Mouse (Mus musculus) heart, embryonic 11.5 days (tissue): ENCODE data around the gene Alpi. TPM values are rescaled to one million over a fixed set of nuclear protein-coding genes. Genes with fewer than 3 reads are reported as not detected.

Experiments used
- ATAC-seq: fragments of 200-750 bp; cut with Nextera tagmentation; replicated peaks from 2 replicates; pipeline ENCODE4 v1.8.0; 2017; ENCODE audit warnings: moderate library complexity; ENCODE audit not compliant: insufficient number of reproducible peaks, low FRiP score, low TSS enrichment
- H3K27ac ChIP-seq: fragments of 300-500 bp; sonication (generic); 2 replicates; pipeline ENCODE4 v1.5.1; 2014; ENCODE audit warnings: mild to moderate bottlenecking, low read depth, low read length
- H3K27me3 ChIP-seq: fragments of 300-500 bp; sonication (generic); 2 replicates; pipeline ENCODE4 v1.6.1; 2014; ENCODE audit warnings: mild to moderate bottlenecking, low read length, mixed read lengths; ENCODE audit not compliant: control insufficient read depth, insufficient read depth
- H3K36me3 ChIP-seq: fragments of 300-500 bp; sonication (generic); 2 replicates; pipeline ENCODE4 v1.6.1; 2014; ENCODE audit warnings: mild to moderate bottlenecking, low read length, moderate library complexity, mixed read lengths; ENCODE audit not compliant: control insufficient read depth, insufficient read depth
- H3K4me1 ChIP-seq: fragments of 300-500 bp; sonication (generic); 2 replicates; pipeline ENCODE4 v1.6.1; 2014; ENCODE audit warnings: low read length; ENCODE audit not compliant: control insufficient read depth, insufficient read depth
- H3K4me2 ChIP-seq: fragments of 300-500 bp; sonication (generic); 2 replicates; pipeline ENCODE4 v1.6.1; 2014; ENCODE audit warnings: mild to moderate bottlenecking, moderate library complexity
- H3K4me3 ChIP-seq: fragments of 300-500 bp; sonication (generic); 2 replicates; pipeline ENCODE4 v1.5.1; 2014; ENCODE audit warnings: low read depth, low read length
- H3K9ac ChIP-seq: fragments of 300-500 bp; sonication (generic); 2 replicates; pipeline ENCODE4 v1.6.1; 2014; ENCODE audit warnings: mild to moderate bottlenecking, low read depth, low read length, moderate library complexity
- H3K9me3 ChIP-seq: fragments of 300-500 bp; sonication (generic); replicated peaks from 2 replicates; pipeline ENCODE4 v1.6.1; 2016; ENCODE audit warnings: low read length; ENCODE audit not compliant: control insufficient read depth
- WGBS: fragments of 180-500 bp; shearing (Covaris S2); extraction: QIAGEN DNeasy Blood & Tissue Kit; methylation state at CpG from one replicate; pipeline ENCODE4 v1.1.7; 2014; ENCODE audit not compliant: insufficient replicate concordance; 5-methylcytosine and 5-hydroxymethylcytosine counted together
- polyA plus RNA-seq: library from polyadenylated mRNA; unstranded; fragments of >200 nt; fragmentation: Nextera tagmentation; extraction: Ambion mirVana; gene quantifications from 2 replicates; pipeline ENCODE4 v1.2.1, GENCODE M21; 2014

Alpi gene
- polyA plus RNA-seq, 1 experiment from 2014 or later, result not detected

- H3K4me3 ChIP-seq, result no peak overlapping the region
- H3K27ac ChIP-seq, result no peak overlapping the region
- no peak overlapping the region for H3K9ac ChIP-seq
- H3K27me3 ChIP-seq, result no peaks in the 10 kb centered on the region
- no peaks in the 10 kb centered on the region for H3K4me1 ChIP-seq
- WGBS, result 66% methylated on average over 1 of the region's 1 CpGs
- no peak overlapping the region for H3K4me2 ChIP-seq
- ATAC-seq, result no peak
- H3K9me3 ChIP-seq, result no peaks in the 10 kb centered on the region
- H3K36me3 ChIP-seq, result no peaks in the 10 kb centered on the region
Measured at GRCm38 (mm10) chr1:87114784-87115183, 13.4 kb upstream of the Alpi start.

DNA sequence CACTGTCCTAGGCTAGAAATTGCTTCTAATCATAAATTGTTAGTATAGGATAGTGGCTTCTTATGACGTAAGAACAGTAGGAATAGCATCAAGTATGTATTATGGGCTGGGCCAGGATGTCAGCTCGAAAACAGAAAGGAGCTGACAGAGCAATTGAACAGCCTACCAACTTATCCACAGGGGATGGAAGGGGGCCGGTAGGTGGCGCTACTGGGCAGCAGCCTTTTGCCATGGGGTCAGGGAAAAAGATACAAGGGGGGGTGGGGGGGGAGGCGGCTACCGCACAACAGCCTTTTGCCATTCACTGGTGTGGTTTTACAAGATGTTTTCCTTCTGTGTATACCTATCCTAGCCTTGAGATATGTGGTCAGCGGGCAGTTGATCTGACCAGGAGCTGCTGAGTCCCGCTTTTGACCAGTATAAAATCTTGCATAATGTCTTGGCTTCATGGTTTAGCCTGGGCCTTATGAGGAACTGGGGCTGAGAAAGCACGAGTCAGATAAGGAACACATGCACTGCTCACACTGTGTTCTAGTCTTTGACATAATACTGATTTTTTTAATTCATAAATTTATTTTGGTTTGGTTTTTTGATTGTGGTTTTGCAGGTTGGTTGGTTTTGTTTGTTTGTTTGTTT lies 10.4 kb upstream of the Alpi start:
- Histone ChIP-seq H3K4me1 (no peaks in the 10 kb centered on the region), H3K9me3 (no peaks in the 10 kb centered on the region), H3K27me3 (no peaks in the 10 kb centered on the region), H3K4me2 (no peak overlapping the region), H3K36me3 (no peaks in the 10 kb centered on the region), H3K4me3 (no peak overlapping the region), H3K27ac (no peak overlapping the region), H3K9ac (no peak overlapping the region)
- 36% methylated on average over 9 of the region's 9 CpGs for WGBS
- ATAC-seq, result no peak

- Histone ChIP-seq H3K27ac (no peak overlapping the region), H3K4me1 (no peaks in the 10 kb centered on the region), H3K36me3 (no peaks in the 10 kb centered on the region), H3K9me3 (no peaks in the 10 kb centered on the region), H3K4me2 (no peak overlapping the region), H3K27me3 (no peaks in the 10 kb centered on the region), H3K9ac (no peak overlapping the region), H3K4me3 (no peak overlapping the region)
- WGBS, result 78% methylated on average over 4 of the region's 4 CpGs
- ATAC-seq, result no peak
Measured at GRCm38 (mm10) chr1:87108564-87108963, 7.2 kb upstream of the Alpi start.

DNA sequence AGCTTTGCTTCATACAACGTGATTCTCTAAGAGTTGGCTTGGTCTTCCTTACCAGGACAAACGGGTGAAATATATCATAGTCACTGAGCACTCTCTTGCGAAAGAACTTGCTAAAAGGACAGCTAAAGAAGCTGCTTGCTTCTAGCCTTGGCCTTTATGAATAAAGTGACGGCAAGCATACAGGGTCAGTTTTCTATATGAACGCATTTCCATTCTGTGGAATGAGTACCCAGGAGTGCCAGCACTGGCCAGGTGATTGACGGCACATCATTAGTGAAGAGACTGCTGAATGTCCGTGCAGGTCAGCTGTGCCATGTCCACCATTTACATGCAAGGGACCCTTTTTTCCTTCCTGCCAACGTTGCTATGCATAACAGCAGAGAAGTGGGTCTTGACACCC lies 5.1 kb upstream of the Alpi start:
- 72% methylated on average over 8 of the region's 8 CpGs for WGBS
- no peak overlapping the region for H3K4me3 ChIP-seq
- no peaks in the 10 kb centered on the region for H3K27me3 ChIP-seq
- H3K4me1 ChIP-seq, result no peaks in the 10 kb centered on the region
- no peak for ATAC-seq
- H3K9me3 ChIP-seq, result no peaks in the 10 kb centered on the region
- no peak overlapping the region for H3K4me2 ChIP-seq
- H3K36me3 ChIP-seq, result no peaks in the 10 kb centered on the region
- no peak overlapping the region for H3K27ac ChIP-seq
- H3K9ac ChIP-seq, result no peak overlapping the region

GRCm38 (mm10) chr1:87103936-87104335 lies 2.5 kb upstream of the Alpi start:
- Histone ChIP-seq H3K9ac (no peak overlapping the region), H3K27me3 (peaks cover 10% of the 10 kb centered on the region), H3K9me3 (no peaks in the 10 kb centered on the region), H3K4me2 (no peak overlapping the region), H3K36me3 (no peaks in the 10 kb centered on the region), H3K27ac (no peak overlapping the region), H3K4me1 (no peaks in the 10 kb centered on the region), H3K4me3 (no peak overlapping the region)
- ATAC-seq, result no peak
- WGBS, result 77% methylated on average over 1 of the region's 1 CpGs

DNA sequence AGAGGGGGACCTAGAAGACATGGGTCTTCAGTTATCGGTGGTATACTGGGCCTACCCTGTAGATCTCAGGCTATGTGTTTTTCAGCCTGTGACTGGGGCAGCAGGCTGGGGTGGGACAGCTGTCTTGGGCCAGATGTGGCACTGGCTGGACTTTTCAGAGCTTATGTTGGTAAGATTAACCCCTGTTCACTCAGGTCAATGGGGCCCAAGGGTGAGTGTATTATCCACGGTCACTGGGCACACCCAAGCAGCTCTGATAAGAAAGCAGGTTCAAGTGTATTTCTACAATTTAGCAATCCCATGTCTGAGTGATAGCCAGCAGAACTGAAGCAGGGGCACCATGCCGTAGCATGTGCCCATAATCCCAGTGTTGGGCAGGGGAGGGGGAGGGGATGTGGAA lies 708 bp upstream of the Alpi start:
- WGBS, result 81% methylated on average over 3 of the region's 3 CpGs
- no peaks in the 10 kb centered on the region for H3K9me3 ChIP-seq
- H3K9ac ChIP-seq, result no peak overlapping the region
- H3K27ac ChIP-seq, result no peak overlapping the region
- peaks cover 10% of the 10 kb centered on the region for H3K27me3 ChIP-seq
- no peaks in the 10 kb centered on the region for H3K4me1 ChIP-seq
- no peak for ATAC-seq
- no peak overlapping the region for H3K4me2 ChIP-seq
- H3K36me3 ChIP-seq, result no peaks in the 10 kb centered on the region
- H3K4me3 ChIP-seq, result no peak overlapping the region

- 0 out of 2 replicates have a peak overlapping the region, but pooled peaks have one; percentile 4 for H3K4me3 ChIP-seq
- H3K27ac ChIP-seq, result no peak overlapping the region
- H3K36me3 ChIP-seq, result no peaks in the 10 kb centered on the region
- H3K9ac ChIP-seq, result no peak overlapping the region
- H3K9me3 ChIP-seq, result no peaks in the 10 kb centered on the region
- peaks cover 10% of the 10 kb centered on the region for H3K27me3 ChIP-seq
- H3K4me1 ChIP-seq, result peaks cover 2% of the 10 kb centered on the region; the same call in 1 of the 2 replicates
- WGBS, result 13% methylated on average over 30 of the region's 30 CpGs
- no peak for ATAC-seq
- H3K4me2 ChIP-seq, result peak overlapping the region; percentile 44
Measured at GRCm38 (mm10) chr1:87098358-87098975, 2.9 kb downstream of the Alpi start.

GRCm38 (mm10) chr1:87095642-87096041 lies 5.8 kb downstream of the Alpi start:
- H3K4me1 ChIP-seq, result peaks cover 2% of the 10 kb centered on the region; the same call in 1 of the 2 replicates
- no peak overlapping the region for H3K9ac ChIP-seq
- ATAC-seq, result no peak
- H3K9me3 ChIP-seq, result no peaks in the 10 kb centered on the region
- H3K27ac ChIP-seq, result no peak overlapping the region
- 78% methylated on average over 8 of the region's 8 CpGs for WGBS
- H3K4me3 ChIP-seq, result no peak overlapping the region
- no peak overlapping the region for H3K4me2 ChIP-seq
- H3K36me3 ChIP-seq, result no peaks in the 10 kb centered on the region
- H3K27me3 ChIP-seq, result peaks cover 10% of the 10 kb centered on the region

GRCm38 (mm10) chr1:87089828-87090227 lies 11.6 kb downstream of the Alpi start, which contains the start of gene Alppl2:
Gene Alppl2 (minus strand): TSS chr1:87089928.
- Histone ChIP-seq H3K27ac (no peak within 1 kb of the TSS), H3K9ac (no peak within 1 kb of the TSS), H3K27me3 (no peaks in the 10 kb centered on the region), H3K4me3 (no peak within 1 kb of the TSS), H3K36me3 (no peaks in the 10 kb centered on the region), H3K9me3 (no peaks in the 10 kb centered on the region), H3K4me1 (no peaks in the 10 kb centered on the region), H3K4me2 (no peak within 1 kb of the TSS)
- 68% methylated on average over 4 of the region's 4 CpGs for WGBS
- no peak for ATAC-seq
